Mouse (Mus musculus): ENCODE measurements around the gene Ice1.

- no peak for TF ChIP-seq POLR2A (IDR thresholded peaks at IDR 0.05; ENCODE audit: borderline replicate concordance, low read depth, low read length)
- TF ChIP-seq CTCF (IDR thresholded peaks at IDR 0.05; ENCODE audit: low read depth, low read length): peak; percentile 43; the same call in 1 of the 2 replicates
Measured at GRCm38 (mm10) chr13:70582517-70582916, 54.9 kb downstream of the Ice1 start.
